Mouse (Mus musculus): Measurements from ENCODE around the gene Thbd. TPM values are rescaled to one million over a fixed set of nuclear protein-coding genes. Genes with fewer than 3 reads are reported as not detected.

The Thbd gene
- total and polyA plus RNA-seq, 2 experiments from 2014 or later: 11.1 to 24.2 TPM

- Histone ChIP-seq H3K4me3 (ENCODE audit: low read depth, low read length) (no peak overlapping the region), H3K4me1 (ENCODE audit: insufficient read depth) (no peaks in the 10 kb centered on the region), H3K9me3 (ENCODE audit: low read length) (no peaks in the 10 kb centered on the region), H3K4me2 (ENCODE audit: low read depth) (no peak overlapping the region), H3K27me3 (ENCODE audit: insufficient read depth, low read length) (no peaks in the 10 kb centered on the region), H3K36me3 (ENCODE audit: insufficient read depth) (no peaks in the 10 kb centered on the region), H3K27ac (ENCODE audit: low read depth, low read length) (no peak overlapping the region), H3K9ac (no peak overlapping the region)
- 88% methylated on average over 3 of the region's 3 CpGs for WGBS
- TF ChIP-seq CTCF (IDR thresholded peaks at IDR 0.05; ENCODE audit: low read depth): no peak
- DNase-seq: no peak
- no peak for ATAC-seq
These were observed 38.5 kb upstream of the Thbd start for GRCm38 (mm10) chr2:148446446-148446845.

GRCm38 (mm10) chr2:148445616-148446015 is 37.6 kb upstream of the Thbd start:
- Histone ChIP-seq H3K9ac (no peak overlapping the region), H3K4me1 (ENCODE audit: insufficient read depth) (no peaks in the 10 kb centered on the region), H3K9me3 (ENCODE audit: low read length) (no peaks in the 10 kb centered on the region), H3K36me3 (ENCODE audit: insufficient read depth) (no peaks in the 10 kb centered on the region), H3K4me3 (ENCODE audit: low read depth, low read length) (no peak overlapping the region), H3K27me3 (ENCODE audit: insufficient read depth, low read length) (no peaks in the 10 kb centered on the region), H3K4me2 (ENCODE audit: low read depth) (no peak overlapping the region), H3K27ac (ENCODE audit: low read depth, low read length) (no peak overlapping the region)
- TF ChIP-seq CTCF (IDR thresholded peaks at IDR 0.05; ENCODE audit: low read depth): no peak
- DNase-seq: no peak
- 92% methylated on average over 1 of the region's 1 CpGs for WGBS
- no peak for ATAC-seq

GRCm38 (mm10) chr2:148444472-148444871 is 36.5 kb upstream of the Thbd start:
- no peak for TF ChIP-seq CTCF (IDR thresholded peaks at IDR 0.05; ENCODE audit: low read depth)
- H3K4me1 ChIP-seq (ENCODE audit: insufficient read depth): no peaks in the 10 kb centered on the region
- no peak for ATAC-seq
- no peak for DNase-seq
- no peaks in the 10 kb centered on the region for H3K36me3 ChIP-seq (ENCODE audit: insufficient read depth)
- no peak overlapping the region for H3K9ac ChIP-seq
- no peak overlapping the region for H3K4me2 ChIP-seq (ENCODE audit: low read depth)
- no peak overlapping the region for H3K4me3 ChIP-seq (ENCODE audit: low read depth, low read length)
- H3K9me3 ChIP-seq (ENCODE audit: low read length): no peaks in the 10 kb centered on the region
- 80% methylated on average over 1 of the region's 1 CpGs for WGBS
- H3K27ac ChIP-seq (ENCODE audit: low read depth, low read length): no peak overlapping the region
- no peaks in the 10 kb centered on the region for H3K27me3 ChIP-seq (ENCODE audit: insufficient read depth, low read length)

- Histone ChIP-seq H3K36me3 (ENCODE audit: insufficient read depth) (no peaks in the 10 kb centered on the region), H3K9me3 (ENCODE audit: low read length) (no peaks in the 10 kb centered on the region), H3K4me2 (ENCODE audit: low read depth) (0 out of 2 replicates have a peak within 1 kb of the TSS, but pooled peaks have one; percentile 3), H3K9ac (no peak within 1 kb of the TSS), H3K4me3 (ENCODE audit: low read depth, low read length) (no peak within 1 kb of the TSS), H3K4me1 (ENCODE audit: insufficient read depth) (no peaks in the 10 kb centered on the region), H3K27me3 (ENCODE audit: insufficient read depth, low read length) (no peaks in the 10 kb centered on the region), H3K27ac (ENCODE audit: low read depth, low read length) (no peak within 1 kb of the TSS)
- DNase-seq (no peak), ATAC-seq (peak; percentile 14; the same call in 1 of the 2 replicates)
- WGBS: 67% methylated on average over 13 of the region's 13 CpGs
- no peak for TF ChIP-seq CTCF (IDR thresholded peaks at IDR 0.05; ENCODE audit: low read depth)
These were observed 35.4 kb upstream of the Thbd start, which contains the start of gene Cd93 for GRCm38 (mm10) chr2:148443249-148443958. Gene Cd93, minus strand, starts transcription at chr2:148443563.

- Histone ChIP-seq H3K27me3 (ENCODE audit: insufficient read depth, low read length) (no peaks in the 10 kb centered on the region), H3K4me2 (ENCODE audit: low read depth) (no peak overlapping the region), H3K4me3 (ENCODE audit: low read depth, low read length) (no peak overlapping the region), H3K9me3 (ENCODE audit: low read length) (no peaks in the 10 kb centered on the region), H3K36me3 (ENCODE audit: insufficient read depth) (no peaks in the 10 kb centered on the region), H3K9ac (no peak overlapping the region), H3K27ac (ENCODE audit: low read depth, low read length) (no peak overlapping the region), H3K4me1 (ENCODE audit: insufficient read depth) (no peaks in the 10 kb centered on the region)
- no peak for TF ChIP-seq CTCF (IDR thresholded peaks at IDR 0.05; ENCODE audit: low read depth)
- no peak for ATAC-seq
- no peak for DNase-seq
- WGBS: 93% methylated on average over 4 of the region's 4 CpGs
These were observed 34.7 kb upstream of the Thbd start for GRCm38 (mm10) chr2:148442710-148443109.

- no peaks in the 10 kb centered on the region for H3K27me3 ChIP-seq (ENCODE audit: insufficient read depth, low read length)
- DNase-seq (no peak), ATAC-seq (no peak; the same call in 1 of the 2 replicates)
- H3K9me3 ChIP-seq (ENCODE audit: low read length): no peaks in the 10 kb centered on the region
- H3K4me2 ChIP-seq (ENCODE audit: low read depth): 0 out of 2 replicates have a peak overlapping the region, but pooled peaks have one; percentile 3
- no peak overlapping the region for H3K9ac ChIP-seq
- no peaks in the 10 kb centered on the region for H3K4me1 ChIP-seq (ENCODE audit: insufficient read depth)
- H3K27ac ChIP-seq (ENCODE audit: low read depth, low read length): no peak overlapping the region
- WGBS: 57% methylated on average over 4 of the region's 4 CpGs
- no peak overlapping the region for H3K4me3 ChIP-seq (ENCODE audit: low read depth, low read length)
- H3K36me3 ChIP-seq (ENCODE audit: insufficient read depth): no peaks in the 10 kb centered on the region
- no peak for TF ChIP-seq CTCF (IDR thresholded peaks at IDR 0.05; ENCODE audit: low read depth)
These were observed 34.2 kb upstream of the Thbd start for GRCm38 (mm10) chr2:148442172-148442571.

- no peaks in the 10 kb centered on the region for H3K27me3 ChIP-seq (ENCODE audit: insufficient read depth, low read length)
- DNase-seq (no peak), ATAC-seq (no peak)
- no peaks in the 10 kb centered on the region for H3K9me3 ChIP-seq (ENCODE audit: low read length)
- no peaks in the 10 kb centered on the region for H3K36me3 ChIP-seq (ENCODE audit: insufficient read depth)
- H3K4me2 ChIP-seq (ENCODE audit: low read depth): no peak overlapping the region
- WGBS: 87% methylated on average over 10 of the region's 10 CpGs
- H3K9ac ChIP-seq: no peak overlapping the region
- TF ChIP-seq CTCF (IDR thresholded peaks at IDR 0.05; ENCODE audit: low read depth): no peak
- H3K4me1 ChIP-seq (ENCODE audit: insufficient read depth): no peaks in the 10 kb centered on the region
- H3K4me3 ChIP-seq (ENCODE audit: low read depth, low read length): no peak overlapping the region
- H3K27ac ChIP-seq (ENCODE audit: low read depth, low read length): no peak overlapping the region
These were observed 33.4 kb upstream of the Thbd start for GRCm38 (mm10) chr2:148441421-148441820.

Measured in forebrain, postnatal 0 days (tissue).